Mouse (Mus musculus) erythroblast, embryonic 14.5 days (primary cell): ENCODE measurements at regions not wholly inside any gene's neighbourhood (a gene's known extent, or its start where the extent isn't known, plus 50 kb on each side); places are given as distances from the start of the nearest gene placed in this dataset.

ENCODE experiments used
- GATA1 ChIP-seq: IDR thresholded peaks from 2 replicates; pipeline ENCODE4 v1.6.1; 2012; ENCODE audit warnings: low read length, inconsistent platforms, mixed read lengths
- TAL1 ChIP-seq: IDR thresholded peaks from 3 replicates; pipeline ENCODE4 v1.6.1; 2012; ENCODE audit warnings: low read length, inconsistent platforms, mixed read lengths

DNA sequence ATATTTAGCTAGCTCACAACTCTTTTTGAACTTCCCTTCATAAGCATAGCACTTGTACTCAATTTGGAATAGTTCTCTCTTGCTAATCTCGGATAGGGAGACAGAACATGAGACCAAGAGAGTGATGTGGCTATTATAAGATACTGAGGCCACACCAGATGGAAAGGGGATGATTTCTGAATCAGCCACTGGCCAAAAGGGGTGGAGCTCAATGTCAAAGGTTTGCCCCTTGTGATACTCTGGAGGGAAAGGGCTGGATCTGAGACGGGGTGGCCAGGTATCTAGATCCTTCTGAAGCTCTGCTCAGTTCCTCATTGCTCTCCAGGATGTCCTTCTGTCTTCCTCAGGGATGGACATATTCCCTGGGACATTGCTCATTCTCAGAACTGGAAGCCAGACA, 277.6 kb downstream of the Ccser2 start:
- TF ChIP-seq TAL1 (no peak), GATA1 (no peak)
